Mouse (Mus musculus): Measurements from ENCODE around the gene Egfl6.

DNA sequence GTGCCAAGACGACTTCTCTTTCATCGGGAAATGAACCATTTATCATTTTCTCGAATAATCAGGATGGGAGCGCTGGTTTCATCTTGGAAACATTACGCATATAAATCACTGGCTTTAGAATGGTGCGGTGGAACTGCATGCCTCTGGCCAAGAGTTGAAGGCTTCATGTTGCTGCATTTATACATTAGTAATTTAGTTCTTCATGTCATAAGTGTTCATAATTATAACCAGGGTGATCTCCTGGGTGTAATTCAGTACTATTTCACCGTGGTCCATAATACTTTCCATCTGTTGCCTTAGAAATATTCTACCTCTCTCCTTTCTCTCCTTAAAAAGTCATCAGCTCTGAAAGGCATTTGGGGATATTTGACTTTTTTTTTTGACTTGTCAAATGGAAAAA is 29.7 kb upstream of the Egfl6 start:
- TF ChIP-seq POLR2A (IDR thresholded peaks at IDR 0.05; ENCODE audit: insufficient read length, low read depth) (no peak), E2F4 (IDR thresholded peaks at IDR 0.05; ENCODE audit: insufficient read depth) (no peak), CEBPB (IDR thresholded peaks at IDR 0.05; ENCODE audit: insufficient read depth, poor library complexity, severe bottlenecking) (no peak), MAX (IDR thresholded peaks at IDR 0.05; ENCODE audit: low read depth) (no peak), TCF12 (IDR thresholded peaks at IDR 0.05; ENCODE audit: insufficient read depth, poor library complexity, severe bottlenecking) (no peak), MYOD1 (IDR thresholded peaks at IDR 0.05; ENCODE audit: control insufficient read depth in 1 of 3, insufficient read length in 2 of 3, low read depth in 2 of 3) (no peak), REST (IDR thresholded peaks at IDR 0.05; ENCODE audit: insufficient read depth, insufficient read length) (no peak), POLR2AphosphoS2 (IDR thresholded peaks at IDR 0.05; ENCODE audit: insufficient read length, low read depth) (no peak), USF1 (IDR thresholded peaks at IDR 0.05; ENCODE audit: low read depth) (no peak)

Data from myocyte (in vitro differentiated cells).